Mouse (Mus musculus) heart, postnatal 0 days (tissue): ENCODE results near the gene Tgfbr3l.

ENCODE experiments used
- CTCF ChIP-seq: IDR thresholded peaks from 2 replicates; pipeline ENCODE4 v1.5.1; 2016; ENCODE audit warnings: antibody characterized with exemption, control low read depth, low read depth
- EP300 ChIP-seq: IDR thresholded peaks from 2 replicates; pipeline ENCODE4 v1.6.1; 2016; ENCODE audit warnings: antibody characterized with exemption, low read depth

DNA sequence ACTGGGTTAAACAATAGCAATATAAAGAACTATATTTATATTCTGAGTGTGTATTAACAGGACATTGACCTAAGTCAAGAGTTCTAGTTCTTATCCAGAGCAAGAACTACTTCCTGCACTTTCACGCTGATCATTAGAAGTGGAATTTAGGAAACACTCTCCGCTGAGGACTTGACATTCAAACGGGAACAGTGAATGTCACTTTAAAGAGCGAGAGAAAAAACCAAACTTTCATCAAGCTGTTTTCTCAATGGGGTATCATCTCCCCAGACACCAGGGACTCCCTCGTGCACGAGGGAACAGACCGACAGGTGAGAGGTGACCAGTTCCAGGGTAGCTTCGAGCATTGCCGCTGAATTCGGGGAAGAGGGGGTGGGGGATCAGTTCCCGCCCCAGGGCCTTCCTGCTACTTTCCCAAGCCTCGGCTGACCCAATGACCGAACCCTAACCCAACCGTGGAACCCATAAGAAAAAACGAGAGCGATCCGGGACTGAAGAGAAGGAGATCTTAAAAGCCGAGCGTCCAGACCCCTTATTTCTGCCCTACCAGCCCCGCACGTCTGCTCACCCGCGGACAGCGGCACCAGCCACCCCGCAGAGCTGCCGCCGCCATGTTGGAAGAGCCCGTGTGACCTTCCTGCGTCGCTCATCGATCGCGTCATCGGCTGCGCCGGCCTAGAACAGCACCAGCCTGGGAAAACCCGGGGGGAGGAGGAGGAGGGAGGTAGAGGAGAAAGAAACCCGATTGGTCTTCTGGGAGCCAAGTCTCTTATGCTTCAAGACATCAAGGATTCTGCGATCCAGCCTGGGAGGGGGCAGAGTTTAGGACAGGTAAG lies 27.5 kb downstream of the Tgfbr3l start, which contains the start of gene Timm44:
- TF ChIP-seq CTCF (no peak), EP300 (no peak)
